Mouse (Mus musculus) fat pad, adult 2 months (tissue): ENCODE data around the gene Pakap.

Experiments
- DNase-seq: peaks from one replicate; pipeline ENCODE4 v3.0.0-alpha.2; 2011; ENCODE audit warnings: low read depth, low spot score; ENCODE audit errors: extremely low read depth

Pakap gene

DNA sequence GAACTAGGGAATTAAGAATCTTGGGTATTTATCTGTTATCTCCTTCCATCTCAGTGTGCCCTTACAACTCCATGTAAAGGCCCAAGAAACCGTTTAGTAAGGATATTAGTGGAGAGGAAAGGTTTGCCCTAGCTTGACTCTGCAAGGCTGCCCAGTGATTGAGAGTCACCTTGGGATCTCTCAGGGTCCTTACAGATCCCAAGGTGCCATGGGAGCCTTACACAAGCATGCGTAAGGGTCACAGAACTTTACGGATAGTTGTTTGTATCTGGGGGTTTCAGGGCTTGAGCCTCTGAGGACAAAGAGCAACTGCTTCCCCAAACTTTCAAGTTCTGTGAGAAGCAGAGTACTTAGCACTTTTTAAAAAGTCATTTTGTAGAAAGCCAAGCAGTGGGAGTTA is 6.2 kb downstream of the Pakap start:
- DNase-seq = no peak

DNA sequence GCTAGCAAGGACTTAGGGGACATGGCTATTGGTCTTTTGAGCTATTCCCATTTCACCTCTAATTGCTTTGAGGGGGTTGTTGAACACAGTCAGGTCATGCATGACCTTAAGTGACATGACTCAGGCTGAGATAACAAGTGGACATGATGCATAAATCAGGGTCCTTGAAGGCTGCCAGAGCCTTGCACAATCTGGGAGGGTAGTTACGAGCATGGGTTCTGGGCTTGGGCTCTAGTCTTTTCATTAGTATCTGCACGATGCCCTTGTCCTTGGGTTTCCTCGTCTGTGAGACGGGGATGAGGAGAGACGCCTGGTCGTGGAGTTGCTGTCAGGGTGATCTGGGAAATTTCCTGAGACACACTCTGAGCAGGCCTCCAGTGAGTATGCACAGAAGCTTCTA is 6.7 kb downstream of the Pakap start:
- DNase-seq = no peak

DNA sequence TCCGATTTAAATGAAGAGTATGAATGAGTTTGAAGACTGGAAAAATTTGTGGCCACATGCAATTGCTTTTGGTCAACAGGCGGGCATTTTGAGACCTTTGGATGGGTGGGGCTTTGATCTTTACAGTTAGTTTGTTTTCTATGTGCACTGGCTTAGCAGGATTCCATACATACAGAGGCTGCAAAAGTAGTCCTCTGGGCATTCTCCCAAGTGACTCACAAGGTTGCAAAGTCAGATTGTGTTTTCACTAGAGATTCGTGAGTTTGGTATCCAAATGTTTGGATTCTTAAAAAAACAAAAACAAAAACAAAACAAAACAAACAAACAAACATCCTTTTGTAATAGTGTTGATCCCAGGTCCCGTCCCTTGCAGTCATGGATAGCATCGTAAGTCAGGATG is 7.7 kb downstream of the Pakap start:
- DNase-seq = no peak

DNA sequence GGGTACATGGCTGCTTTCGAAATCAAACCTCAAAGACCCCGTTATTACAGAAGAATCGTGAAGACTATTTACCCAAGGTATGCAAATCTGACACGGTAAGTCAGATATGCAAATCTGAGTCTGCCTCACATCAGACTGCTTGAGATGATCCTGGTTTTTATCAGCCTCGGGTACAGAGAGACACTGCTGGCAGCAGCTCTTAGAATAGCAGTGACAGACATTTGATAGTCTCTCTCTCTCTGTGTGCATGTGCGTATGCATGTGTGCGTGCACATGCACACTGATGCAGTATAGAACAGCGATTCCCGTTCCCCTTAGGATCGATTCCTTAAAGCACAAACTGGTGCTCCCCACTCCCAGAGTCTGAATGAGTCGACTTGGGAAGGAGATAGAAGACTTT is 8.1 kb downstream of the Pakap start:
- DNase-seq = no peak

DNA sequence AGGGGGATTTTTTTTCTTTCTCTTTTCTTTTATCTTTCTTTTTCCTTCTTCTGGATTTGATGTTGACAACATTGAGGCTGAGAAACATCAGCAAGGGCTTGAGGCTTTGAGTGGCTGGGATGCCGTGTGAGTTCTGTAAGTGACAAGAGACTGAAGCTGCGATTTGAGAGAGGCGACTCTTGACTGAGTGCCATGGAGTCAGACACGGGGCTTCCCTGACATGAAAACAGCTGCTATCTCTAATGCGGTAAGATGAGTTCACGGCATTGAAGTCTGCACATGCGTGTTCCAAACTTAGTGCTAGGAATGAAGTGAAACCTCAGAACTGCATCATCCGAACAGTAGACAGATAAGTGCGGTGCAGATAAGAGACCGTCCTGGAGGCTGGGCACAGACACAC is 11.7 kb downstream of the Pakap start:
- no peak for DNase-seq

DNA sequence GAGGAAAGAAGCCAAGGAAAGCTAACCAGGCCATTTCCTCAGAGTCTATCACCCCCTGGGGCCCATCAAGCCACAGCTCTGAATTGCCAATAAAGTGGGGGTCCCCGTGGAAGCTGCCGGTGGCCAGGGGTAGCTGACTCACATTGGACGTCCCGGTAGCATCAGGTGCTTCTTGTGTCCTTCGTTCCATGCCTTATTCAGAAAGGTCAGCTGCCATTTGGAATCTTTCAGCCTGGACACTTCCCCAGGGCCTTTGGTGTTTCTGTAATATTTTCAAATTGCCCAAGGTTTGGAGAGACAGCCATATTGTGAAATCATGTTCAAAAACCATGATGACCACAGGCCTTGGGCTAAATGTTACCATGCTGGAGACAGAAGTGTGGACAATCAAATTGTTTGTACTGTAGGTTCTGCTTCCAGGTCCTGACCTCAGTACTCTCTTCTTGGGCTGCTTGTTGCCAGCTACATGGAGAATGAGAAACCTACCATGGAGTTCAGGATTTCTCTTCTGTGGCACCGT is 17.4 kb downstream of the Pakap start:
- DNase-seq = no peak

DNA sequence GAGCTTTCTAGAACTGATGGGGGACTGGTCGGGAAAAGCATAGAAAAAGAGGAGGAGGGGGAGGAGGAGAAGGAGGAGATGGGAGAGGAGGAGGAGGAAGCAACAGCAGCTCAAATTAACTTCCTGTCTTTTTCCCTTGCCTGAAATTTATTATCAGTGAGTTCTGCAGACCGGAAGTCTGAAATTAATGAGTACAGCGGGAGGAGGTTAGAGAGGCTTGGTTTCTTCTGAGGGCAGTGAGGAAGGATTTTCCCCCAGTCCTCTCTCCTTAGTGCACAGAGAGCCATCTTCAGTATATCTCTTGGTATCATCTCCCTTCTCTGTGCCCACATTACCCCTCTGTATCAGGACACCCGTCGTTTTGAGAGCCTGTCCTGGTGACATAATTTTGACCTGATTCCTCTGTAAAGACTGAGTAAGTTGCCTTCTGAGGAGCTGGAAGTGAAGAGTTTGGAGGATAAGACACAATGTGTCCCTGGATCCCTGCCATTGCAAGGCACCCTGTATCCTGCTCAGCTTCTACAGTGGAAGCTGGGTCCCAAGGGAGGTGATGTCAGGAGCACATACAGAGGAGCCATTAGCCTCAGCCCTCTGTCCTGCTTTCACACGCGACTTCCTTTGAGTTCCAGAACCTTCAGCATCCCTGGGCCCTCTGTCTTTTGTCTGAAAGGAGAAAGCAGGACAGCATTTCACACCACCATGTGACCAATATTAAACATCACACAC is 19.1 kb downstream of the Pakap start:
- DNase-seq = no peak

DNA sequence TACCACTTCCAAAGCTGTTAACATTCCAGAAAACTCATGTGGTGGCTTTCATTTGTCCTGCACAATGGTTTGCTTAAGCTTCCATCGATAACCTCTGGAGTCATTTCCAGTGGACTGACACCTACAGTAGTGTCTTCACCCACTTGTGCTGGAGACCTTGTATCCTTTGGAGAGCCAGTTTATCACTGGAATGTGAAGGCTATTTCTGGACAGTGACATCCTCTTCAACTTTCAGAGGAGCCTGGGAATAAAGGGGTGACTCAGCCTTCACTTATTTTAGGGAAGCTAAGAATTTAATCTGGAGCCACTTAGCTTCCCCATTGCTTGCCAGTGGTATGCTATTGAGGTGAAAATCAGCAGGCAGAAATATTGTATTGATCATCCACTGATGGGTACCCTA is 20.4 kb downstream of the Pakap start:
- no peak for DNase-seq

DNA sequence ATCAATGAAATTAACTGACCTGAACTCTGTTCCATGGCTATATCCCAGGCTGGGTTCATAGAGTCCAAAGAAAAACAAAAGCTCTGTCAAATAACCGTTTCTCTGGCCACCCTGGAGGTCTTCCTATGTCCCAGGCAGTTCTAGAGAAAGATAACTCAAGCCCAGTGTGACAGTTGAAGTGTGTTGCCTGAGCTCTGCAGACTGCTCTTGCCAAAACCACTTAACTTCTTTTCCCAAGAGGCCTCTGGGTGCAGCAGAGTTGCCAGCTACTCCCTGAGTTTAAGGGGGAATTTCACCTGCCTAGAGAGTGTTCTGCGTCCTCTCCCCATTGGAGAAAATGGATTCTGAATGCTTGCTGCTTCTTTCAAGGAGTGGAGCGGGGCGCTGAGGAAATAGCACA is 24.8 kb downstream of the Pakap start:
- no peak for DNase-seq

DNA sequence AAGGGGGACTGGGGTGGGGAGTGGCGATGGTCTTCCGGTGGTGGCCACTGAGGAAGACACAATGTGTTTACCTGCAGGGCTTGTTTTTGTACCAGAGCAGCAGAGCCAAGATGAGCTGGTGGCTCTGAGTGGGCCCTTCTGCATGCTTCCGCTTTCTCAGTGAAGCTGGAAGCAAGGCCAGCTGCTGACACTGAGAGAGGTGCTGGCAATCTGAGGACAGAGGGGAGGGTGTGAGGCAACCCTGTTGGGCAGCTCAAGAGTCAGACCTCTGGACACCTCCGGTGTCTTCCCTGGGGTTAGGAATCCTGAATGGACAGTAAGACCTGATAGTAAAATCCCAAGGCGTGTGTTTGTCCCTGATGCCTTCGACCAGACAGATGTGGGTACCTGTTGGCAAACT is 32.0 kb downstream of the Pakap start:
- DNase-seq = no peak

DNA sequence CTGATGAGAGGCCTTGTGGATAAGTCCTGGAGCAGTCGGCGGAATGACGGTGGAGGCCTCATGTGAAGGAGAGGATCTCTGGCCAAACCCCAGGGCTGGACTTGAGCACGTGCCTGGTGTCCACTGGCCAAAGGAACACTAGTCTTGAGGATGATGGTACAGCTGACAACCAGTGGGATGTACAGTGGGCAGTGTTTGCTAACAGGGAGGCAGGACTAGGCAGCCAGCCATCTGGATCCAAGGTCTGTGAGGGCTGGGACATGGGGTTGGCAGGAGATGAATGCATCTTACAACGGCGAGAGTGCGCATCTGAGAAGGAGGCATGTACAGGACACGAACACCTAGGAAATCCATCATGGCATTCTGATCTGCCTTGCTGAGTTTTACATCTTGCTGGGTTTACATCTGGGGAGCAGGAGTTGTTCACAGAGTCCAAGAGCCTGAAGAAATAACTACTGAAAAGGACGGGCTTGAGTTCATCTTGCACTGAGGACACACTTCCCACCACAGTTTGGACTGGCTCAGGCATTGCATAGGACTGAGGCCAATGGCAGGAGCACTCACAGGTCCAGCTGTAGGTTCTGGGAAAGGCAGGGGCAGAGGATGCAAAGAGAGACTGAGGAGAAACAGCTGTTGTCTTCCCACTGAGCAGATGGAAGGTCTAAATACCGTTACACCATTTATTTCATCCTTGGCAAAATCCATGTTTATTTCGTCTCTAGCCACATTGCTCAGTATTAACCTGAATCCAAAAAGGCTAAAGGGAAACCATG is 32.9 kb downstream of the Pakap start:
- DNase-seq = no peak

DNA sequence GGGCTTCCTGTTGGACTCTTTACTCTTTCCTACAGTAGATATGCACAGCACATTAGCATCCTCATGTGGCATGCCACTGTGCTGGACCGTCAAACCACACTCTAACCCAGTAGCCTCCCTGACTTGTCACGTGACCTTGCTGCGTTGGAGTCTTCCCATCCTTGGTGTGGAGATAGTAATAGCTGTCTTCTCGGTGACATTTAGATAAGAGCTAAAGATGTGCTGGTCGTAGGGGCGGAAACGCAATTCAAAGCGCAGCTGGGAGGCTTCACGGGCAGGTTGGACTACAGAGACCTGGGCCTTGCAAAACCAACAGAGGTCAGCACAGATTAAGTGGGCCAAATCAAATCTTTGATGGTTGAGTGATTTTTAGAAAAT is 33.5 kb downstream of the Pakap start:
- no peak for DNase-seq

DNA sequence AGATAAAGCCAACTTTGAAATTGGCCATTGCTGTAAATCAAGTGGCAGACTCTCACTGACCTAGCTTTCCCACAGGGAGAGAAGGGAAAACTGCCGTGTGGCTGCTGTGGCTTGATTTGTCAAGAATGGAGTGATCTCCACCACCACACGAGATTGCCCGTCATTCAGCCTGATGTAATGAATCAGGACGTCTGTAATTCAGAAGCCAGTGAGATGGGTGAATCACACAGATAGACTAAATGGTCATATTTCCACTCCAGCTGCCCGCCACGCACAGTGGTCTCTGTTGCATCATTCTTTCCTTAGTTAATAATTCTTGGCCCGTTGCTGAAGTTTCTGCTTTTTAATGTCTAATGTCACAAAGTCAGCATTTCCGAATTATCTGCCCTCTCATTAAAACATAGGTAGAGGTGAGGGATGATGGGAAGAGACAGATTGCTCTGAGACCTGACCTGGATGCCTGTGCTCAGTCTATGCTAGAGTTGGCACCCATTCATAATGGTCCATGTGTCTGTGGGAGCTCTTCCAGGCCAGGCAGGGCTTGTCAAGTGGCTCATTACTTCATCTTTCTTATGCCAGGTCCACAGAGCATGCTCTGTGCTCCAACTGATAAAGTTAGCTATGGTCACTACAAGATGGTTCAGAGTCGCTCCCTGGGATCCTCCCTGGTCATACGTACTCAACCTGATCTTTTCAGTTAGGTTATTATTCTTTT is 34.1 kb downstream of the Pakap start:
- no peak for DNase-seq

DNA sequence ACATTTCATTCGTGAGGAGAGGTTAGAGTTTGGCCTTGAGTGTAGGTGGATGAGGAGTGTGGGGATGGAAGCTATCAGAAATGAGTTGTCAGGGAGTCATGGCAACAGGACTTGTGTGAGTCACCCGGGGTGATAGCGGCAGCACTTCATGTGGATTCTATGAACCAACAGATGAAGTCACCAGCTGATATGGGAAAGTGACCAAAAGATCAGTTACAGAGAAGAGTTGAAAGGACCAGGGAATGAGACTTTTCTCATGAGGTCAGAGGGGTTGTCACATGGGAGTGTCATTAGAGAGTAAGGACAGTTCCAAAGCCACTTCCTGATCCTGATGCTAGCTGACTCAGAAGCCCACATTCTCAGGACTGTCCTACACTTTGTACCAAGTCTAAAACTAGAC is 38.3 kb downstream of the Pakap start:
- DNase-seq = no peak

DNA sequence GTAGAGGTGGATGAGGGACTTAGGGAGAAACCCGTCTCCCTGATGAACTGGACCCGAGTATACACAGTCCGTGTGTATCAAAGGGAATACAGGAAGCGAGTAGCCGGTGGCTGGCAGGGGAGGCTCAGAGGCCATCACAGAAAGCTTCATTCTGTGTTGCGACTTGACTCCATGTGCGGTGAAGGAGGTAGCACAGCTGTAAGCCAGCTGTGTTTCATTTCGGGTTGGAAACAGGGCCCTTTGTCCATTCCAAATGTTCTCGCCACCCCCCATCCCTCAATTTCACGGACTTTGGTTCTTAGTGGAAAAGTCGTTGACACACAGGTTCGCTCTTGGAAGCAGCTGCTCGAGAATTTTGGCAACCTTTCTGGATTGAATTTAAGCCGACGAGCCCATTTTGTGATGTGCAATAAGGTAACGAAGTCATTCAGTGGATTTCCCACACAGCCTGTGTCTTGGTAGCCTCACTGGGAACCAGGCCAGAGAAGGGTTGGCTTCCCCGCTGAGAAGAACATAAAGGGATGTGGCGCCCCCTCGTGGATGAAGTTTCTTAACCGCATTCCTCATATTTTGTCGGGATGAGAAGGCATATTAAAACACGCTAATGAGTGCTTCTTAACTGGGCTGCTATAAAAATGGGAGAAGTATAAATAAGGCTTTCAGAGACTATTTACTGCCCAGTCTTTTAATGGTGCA is 39.4 kb downstream of the Pakap start:
- DNase-seq = no peak

DNA sequence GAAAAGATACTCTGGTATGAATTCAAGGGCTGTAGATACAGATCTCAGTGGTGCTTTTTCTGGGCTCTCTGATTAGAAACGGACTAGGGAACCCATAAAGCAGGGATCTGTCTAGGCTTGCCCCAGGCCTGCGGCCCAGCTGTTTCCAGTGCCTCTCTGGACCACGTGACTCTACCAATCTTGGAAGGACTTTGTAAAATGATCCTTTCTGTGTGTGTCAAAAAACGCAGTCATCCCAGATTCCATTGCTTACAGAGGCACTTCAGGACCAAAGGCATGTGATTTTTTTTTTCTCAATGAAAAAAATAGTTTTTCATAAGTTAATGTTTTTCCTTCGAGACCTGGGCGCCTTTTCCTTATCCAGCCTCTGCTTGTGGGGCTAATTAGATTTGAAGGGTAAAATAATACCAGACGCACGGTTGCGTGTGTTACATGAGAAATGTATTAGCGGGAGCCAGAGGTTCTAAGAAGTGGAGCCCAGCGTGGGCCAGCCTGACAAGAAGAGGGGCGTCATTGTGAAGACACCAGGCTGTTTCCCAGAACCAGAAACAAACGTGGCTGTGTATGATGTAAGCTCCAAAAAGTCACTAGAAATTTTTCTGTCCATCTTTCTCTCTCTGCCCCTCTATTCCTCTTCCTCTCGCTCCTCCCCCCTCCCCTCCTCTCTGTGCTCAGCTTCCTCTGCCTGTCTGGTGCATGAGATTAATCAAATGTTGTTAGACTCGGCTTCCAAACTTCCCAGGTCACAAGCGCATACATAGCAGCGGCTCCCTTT is 43.5 kb downstream of the Pakap start:
- no peak for DNase-seq

DNA sequence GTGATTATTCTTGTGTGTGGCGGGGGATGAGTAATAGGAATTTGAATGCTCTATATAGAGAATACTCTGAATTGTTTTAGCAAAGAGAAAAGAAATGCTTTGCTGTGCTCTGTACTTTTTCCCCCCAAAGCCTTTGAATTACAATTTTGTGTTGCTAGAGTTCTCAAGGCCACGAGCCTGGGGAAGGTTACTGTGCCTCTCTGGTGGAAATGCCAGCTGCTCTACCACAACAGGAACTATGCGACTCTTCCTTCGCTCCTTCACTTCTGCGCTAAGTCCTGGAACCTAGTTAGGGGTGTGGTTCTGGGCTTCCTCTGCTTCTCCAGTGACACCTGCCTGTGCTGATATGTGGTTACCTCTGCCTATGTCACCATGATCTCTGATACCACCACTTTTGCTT is 44.7 kb downstream of the Pakap start:
- DNase-seq = no peak

DNA sequence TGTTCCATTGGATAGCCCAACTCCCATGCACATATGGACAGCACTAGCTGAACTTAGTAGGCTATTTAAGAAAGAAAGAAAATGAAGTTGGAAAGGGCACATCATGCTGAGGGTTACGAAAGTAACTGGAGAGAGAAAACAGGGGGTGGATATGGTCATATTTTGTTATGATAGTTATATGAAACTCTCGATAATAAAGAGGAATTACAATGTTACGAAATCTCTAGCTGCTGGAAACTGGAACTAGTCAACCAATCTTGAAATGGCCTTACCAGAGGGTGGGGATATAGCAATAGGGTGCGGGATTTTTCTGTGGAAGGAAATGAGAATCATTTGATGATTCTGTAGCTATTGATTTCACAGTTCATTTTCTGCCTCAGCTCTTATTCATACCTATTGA is 46.7 kb downstream of the Pakap start:
- no peak for DNase-seq

DNA sequence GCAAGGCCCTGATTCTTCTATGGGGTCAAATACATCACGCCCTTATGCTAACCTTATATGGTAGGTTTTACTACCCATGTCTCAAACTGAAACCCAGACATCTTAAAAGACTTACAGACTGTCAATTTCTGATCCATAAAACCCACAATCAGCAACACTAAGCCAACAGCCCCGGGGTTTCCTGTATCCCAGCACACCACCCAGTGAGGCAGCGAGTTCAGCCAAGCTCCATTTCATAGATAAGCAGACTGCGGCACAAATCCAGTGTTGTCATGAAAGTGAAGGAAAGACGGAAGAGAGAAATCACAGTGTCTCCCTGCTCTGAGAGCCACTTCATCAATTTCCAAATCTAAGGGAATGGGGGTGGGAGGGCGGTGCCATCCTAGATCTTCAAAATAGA is 50.8 kb downstream of the Pakap start:
- no peak for DNase-seq

DNA sequence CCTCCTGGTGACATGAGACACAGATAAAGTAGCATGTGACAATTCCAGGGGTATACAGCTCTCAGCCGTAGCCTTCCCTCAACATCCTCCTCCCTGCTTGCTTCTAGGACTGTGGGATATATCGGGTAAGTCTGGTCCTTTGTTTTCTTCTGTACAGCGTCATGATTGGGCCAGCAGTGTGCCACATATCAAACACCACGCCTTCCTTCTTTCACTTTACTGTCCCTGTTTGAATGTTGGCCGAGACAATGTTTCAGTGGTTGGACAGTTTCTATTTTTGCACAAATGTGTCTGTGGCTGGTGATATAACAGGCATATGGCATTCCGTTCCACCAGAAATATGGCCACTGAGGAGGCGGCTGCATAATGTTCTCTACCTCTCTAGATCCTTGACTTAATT is 54.8 kb downstream of the Pakap start:
- no peak for DNase-seq

DNA sequence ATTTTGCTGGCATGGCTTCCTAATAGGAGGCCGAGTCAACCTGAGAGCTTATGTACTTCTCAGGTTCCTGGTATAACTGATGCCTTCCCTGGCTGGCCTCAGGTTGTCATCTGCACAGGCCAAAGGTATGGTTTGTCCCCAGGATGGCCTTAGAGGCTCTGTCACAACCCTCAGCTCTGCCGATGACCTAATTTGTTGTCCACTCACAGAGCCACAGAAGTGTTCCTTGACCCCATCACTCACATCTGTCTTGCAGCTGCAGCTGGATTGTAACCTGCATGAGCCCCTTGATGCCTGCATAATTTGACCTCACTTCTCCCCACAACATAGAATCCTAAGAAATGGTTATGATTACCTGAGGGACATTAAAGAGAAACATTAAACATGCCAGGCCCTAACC is 56.8 kb downstream of the Pakap start:
- no peak for DNase-seq
